ENCODE assay signal across 9 mouse cellular contexts in genomic region chr12:110977345-110977733, GRCm38 (mm10). TPM values are rescaled to one million over a fixed set of nuclear protein-coding genes. Genes with fewer than 3 reads are reported as not detected.
DNase-seq lines count a peak whose midpoint lies in the region; ATAC-seq and TF ChIP-seq lines count a peak whose summit lies in the region.
"Had no signal": no experiment of that assay in that cellular context is flagged by ENCODE, and none has a peak within 500 bp of the region (broad histone marks: within the 10 kb centered on the region; RNA-seq: fewer than 3 reads in every experiment).

No protein-coding gene starts in this region.

- no peak overlapping the region for H3K9ac ChIP-seq in hindbrain, embryonic 14.5 days
- H3K9ac ChIP-seq in hindbrain, embryonic 16.5 days (ENCODE audit: low read depth, low read length), result no peak overlapping the region
- H3K9ac ChIP-seq in ES-E14 (ENCODE audit: insufficient read depth, low read depth, low read length, poor library complexity, severe bottlenecking), result peak overlapping the region; percentile 2; the same call in 1 of the 2 replicates
- no peak overlapping the region for H3K9ac ChIP-seq in limb, embryonic 12.5 days (replicated peaks)

- in situ Hi-C loops in ES-E14 (cut with MboI; ENCODE audit: low sequenced_read_pairs in 2 of 2, unreplicated experiment in 2 of 2), result no loop called here

- no peak overlapping the region for H3K27ac ChIP-seq in hindbrain, embryonic 14.5 days
- no peak overlapping the region for H3K27ac ChIP-seq in hindbrain, embryonic 16.5 days (ENCODE audit: low read depth, low read length)
- no peak overlapping the region for H3K27ac ChIP-seq in ES-E14 (ENCODE audit: insufficient read depth, low read depth, low read length, poor library complexity, severe bottlenecking)
- H3K27ac ChIP-seq in limb, embryonic 12.5 days, result no peak overlapping the region

- H3K36me3 ChIP-seq in hindbrain, embryonic 14.5 days (replicated peaks; ENCODE audit: control insufficient read depth, insufficient read depth), result peaks cover 12% of the 10 kb centered on the region
- H3K36me3 ChIP-seq in hindbrain, embryonic 16.5 days (ENCODE audit: control insufficient read depth, insufficient read depth, low read length), result 0 out of 2 replicates have a peak, but pooled peaks cover 11% of the 10 kb centered on the region
- peaks cover 29% of the 10 kb centered on the region; the same call in 1 of the 2 replicates for H3K36me3 ChIP-seq in ES-E14 (ENCODE audit: control insufficient read depth, insufficient read depth, low read length, poor library complexity, severe bottlenecking)
- peaks cover 50% of the 10 kb centered on the region for H3K36me3 ChIP-seq in limb, embryonic 12.5 days

- H3K9me3 ChIP-seq in hindbrain, embryonic 14.5 days (ENCODE audit: control insufficient read depth, low read length), result no peaks in the 10 kb centered on the region
- no peaks in the 10 kb centered on the region for H3K9me3 ChIP-seq in hindbrain, embryonic 16.5 days (ENCODE audit: control insufficient read depth, low read length)
- H3K9me3 ChIP-seq in ES-E14 (ENCODE audit: control insufficient read depth, insufficient read depth, low read depth, low read length), result no peaks in the 10 kb centered on the region
- no peaks in the 10 kb centered on the region for H3K9me3 ChIP-seq in limb, embryonic 12.5 days

- 98% methylated on average over 18 of the region's 18 CpGs for WGBS in hindbrain, embryonic 14.5 days
- 96% methylated on average over 18 of the region's 18 CpGs for WGBS in hindbrain, embryonic 16.5 days
- WGBS in limb, embryonic 12.5 days, result 90% methylated on average over 18 of the region's 18 CpGs

- H3K4me2 ChIP-seq in hindbrain, embryonic 14.5 days (replicated peaks), result 0 out of 2 replicates have a peak overlapping the region, but pooled peaks have one; percentile 94
- no peak overlapping the region for H3K4me2 ChIP-seq in hindbrain, embryonic 16.5 days (ENCODE audit: low read length)
- peak overlapping the region; percentile 94 for H3K4me2 ChIP-seq in limb, embryonic 12.5 days

- no peak overlapping the region for H3K4me3 ChIP-seq in hindbrain, embryonic 14.5 days (replicated peaks; ENCODE audit: low read length)
- no peak overlapping the region for H3K4me3 ChIP-seq in hindbrain, embryonic 16.5 days (ENCODE audit: low read length)
- H3K4me3 ChIP-seq in ES-E14 (ENCODE audit: insufficient read depth in 1 of 2, low read depth in 1 of 2, low read length in 2 of 2, poor library complexity in 1 of 2, severe bottlenecking in 1 of 2), result peak overlapping the region; percentile 50 to 91; a peak in 3 of 4 replicates
- peak overlapping the region; percentile 84; the same call in 1 of the 2 replicates for H3K4me3 ChIP-seq in limb, embryonic 12.5 days (replicated peaks)

- H3K4me1 ChIP-seq in hindbrain, embryonic 14.5 days (replicated peaks; ENCODE audit: control insufficient read depth, insufficient read depth, low read length), result peaks cover 10% of the 10 kb centered on the region
- peaks cover 11% of the 10 kb centered on the region for H3K4me1 ChIP-seq in hindbrain, embryonic 16.5 days (ENCODE audit: control insufficient read depth, insufficient read depth, low read depth, low read length)
- H3K4me1 ChIP-seq in ES-E14 (ENCODE audit: control insufficient read depth in 2 of 2, insufficient read depth in 2 of 2, low read length in 2 of 2, poor library complexity in 1 of 2), result peaks cover 3 to 7% of the 10 kb centered on the region in 2 experiments; a peak in 2 of 4 replicates
- H3K4me1 ChIP-seq in limb, embryonic 12.5 days (replicated peaks), result peaks cover 15% of the 10 kb centered on the region

- ATAC-seq in hindbrain, embryonic 14.5 days (ENCODE audit: low FRiP score), result no peak
- ATAC-seq in hindbrain, embryonic 16.5 days, result no peak
- no peak for ATAC-seq in limb, embryonic 12.5 days (ENCODE audit: insufficient number of reproducible peaks, insufficient read depth, low FRiP score, low TSS enrichment, low read depth)
- ATAC-seq in activated CD4-positive, CD25-positive, alpha-beta regulatory T cell, adult 4 months, result no peak
- ATAC-seq: forebrain, embryonic 16.5 days had no signal

- DNase-seq in cerebellum, adult 18-20 months, result peak; percentile 22 to 38
- no peak for DNase-seq in cerebellum, adult 9-10 months
- no peak for DNase-seq in hindbrain, embryonic 14.5 days (ENCODE audit: low spot score)
- no peak for DNase-seq in ES-E14 (ENCODE audit: low read depth, low spot score)
- DNase-seq in thymus, adult 18-20 months, result no peak

- no peaks in the 10 kb centered on the region for H3K27me3 ChIP-seq in hindbrain, embryonic 14.5 days (ENCODE audit: control insufficient read depth, insufficient read depth, low read length)
- H3K27me3 ChIP-seq in hindbrain, embryonic 16.5 days (replicated peaks; ENCODE audit: control insufficient read depth, insufficient read depth, low read length), result no peaks in the 10 kb centered on the region
- H3K27me3 ChIP-seq in limb, embryonic 12.5 days, result no peaks in the 10 kb centered on the region

TF ChIP-seq in ES-E14, 5 proteins besides CTCF, POLR2A, EP300 and RAD21:
- no peak for TF ChIP-seq CHD2 (IDR thresholded peaks at IDR 0.05; ENCODE audit: low read depth, low read length)
- no peak for TF ChIP-seq HCFC1 (IDR thresholded peaks at IDR 0.05; ENCODE audit: borderline replicate concordance, insufficient read depth, low read length)
- TF ChIP-seq ZNF384 (IDR thresholded peaks at IDR 0.05; ENCODE audit: low read depth, low read length), result no peak
- TF ChIP-seq MAFK (IDR thresholded peaks at IDR 0.05; ENCODE audit: insufficient read depth, low read depth, low read length), result no peak
- TF ChIP-seq ZC3H11A (IDR thresholded peaks at IDR 0.05; ENCODE audit: borderline replicate concordance, low read depth, low read length), result no peak

RNA-seq across cellular contexts. Expression of gene Ankrd9, which starts 1.5 kb away (rescaled TPM):
- 7.1 and 10.2 TPM in 2 replicates for polyA plus RNA-seq in hindbrain, embryonic 14.5 days (2014; fragmentation: Nextera tagmentation; extraction: Ambion mirVana)
- 12.2 and 14.2 TPM in 2 replicates for polyA plus RNA-seq in hindbrain, embryonic 16.5 days (2015; fragmentation: Nextera tagmentation; extraction: Ambion mirVana)
- 12.4 and 13.1 TPM in 2 replicates for total RNA-seq in ES-E14 (2012; rRNA removed)
- 15.4 and 16.7 TPM in 2 replicates for polyA plus RNA-seq in limb, embryonic 12.5 days (2016; fragmentation: Nextera tagmentation; extraction: Ambion mirVana)
- 1 to 10 TPM in 1 of 2 experiments, under 1 TPM in 1; 0.74 to 1.2 TPM for polyA plus RNA-seq in activated CD4-positive, CD25-positive, alpha-beta regulatory T cell, adult 4 months (2017; shearing (Covaris generic))

Comparison
In these comparisons a context has a peak if more than half of its experiments do, and no peak if none do; other contexts are left out.
1. DNase-seq: peak in cerebellum, adult 18-20 months (2 of 2); none in cerebellum, adult 9-10 months (single experiment), hindbrain, embryonic 14.5 days (single experiment), ES-E14 (single experiment) and thymus, adult 18-20 months (0 of 2).
2. H3K4me3 ChIP-seq: peak in ES-E14 (2 of 2) and limb, embryonic 12.5 days (single experiment); none in hindbrain, embryonic 14.5 days (single experiment) and hindbrain, embryonic 16.5 days (single experiment).